Mouse (Mus musculus) liver, embryonic 15.5 days (tissue): Measurements from ENCODE around the gene Cyp17a1. TPM values are rescaled to one million over a fixed set of nuclear protein-coding genes. Genes with fewer than 3 reads are reported as not detected.

Experiments used
- ATAC-seq: fragments of 200-750 bp; cut with Nextera tagmentation; 2 replicates; pipeline ENCODE4 v1.8.0; 2017; ENCODE audit warnings: moderate number of reproducible peaks, mild to moderate bottlenecking, moderate library complexity; ENCODE audit not compliant: insufficient read depth
- H3K27ac ChIP-seq: fragments of 300-500 bp; sonication (generic); replicated peaks from 2 replicates; pipeline ENCODE4 v1.5.1; 2015; ENCODE audit warnings: mild to moderate bottlenecking, inconsistent platforms
- H3K27me3 ChIP-seq: fragments of 300-500 bp; sonication (generic); 2 replicates; pipeline ENCODE4 v1.6.1; 2015; ENCODE audit warnings: mild to moderate bottlenecking, inconsistent platforms
- H3K36me3 ChIP-seq: fragments of 300-500 bp; sonication (generic); replicated peaks from 2 replicates; pipeline ENCODE4 v1.6.1; 2015; ENCODE audit warnings: moderate library complexity, mild to moderate bottlenecking, inconsistent platforms
- H3K4me1 ChIP-seq: fragments of 300-500 bp; sonication (generic); replicated peaks from 2 replicates; pipeline ENCODE4 v1.6.1; 2015; ENCODE audit warnings: inconsistent platforms
- H3K4me2 ChIP-seq: fragments of 300-500 bp; sonication (generic); 2 replicates; pipeline ENCODE4 v1.6.1; 2015; ENCODE audit warnings: moderate library complexity, mild to moderate bottlenecking, inconsistent platforms
- H3K4me3 ChIP-seq: fragments of 300-500 bp; sonication (generic); replicated peaks from 2 replicates; pipeline ENCODE4 v1.5.1; 2015; ENCODE audit warnings: mild to moderate bottlenecking, inconsistent platforms
- H3K9ac ChIP-seq: fragments of 300-500 bp; sonication (generic); 2 replicates; pipeline ENCODE4 v1.6.1; 2015; ENCODE audit warnings: moderate library complexity, mild to moderate bottlenecking, inconsistent platforms
- H3K9me3 ChIP-seq: fragments of 300-500 bp; sonication (generic); replicated peaks from 2 replicates; pipeline ENCODE4 v1.6.1; 2016; ENCODE audit warnings: inconsistent platforms
- WGBS: fragments of 180-500 bp; shearing (Covaris S2); methylation state at CpG from one replicate; pipeline ENCODE4 v1.1.7; 2015; ENCODE audit warnings: mixed read lengths; ENCODE audit not compliant: insufficient replicate concordance; 5-methylcytosine and 5-hydroxymethylcytosine counted together
- polyA plus RNA-seq: library from polyadenylated mRNA; unstranded; fragments of >200 nt; fragmentation: Nextera tagmentation; extraction: Ambion mirVana; gene quantifications from 2 replicates; pipeline ENCODE4 v1.2.1, GENCODE M21; 2015

Cyp17a1 gene
- polyA plus RNA-seq, 1 experiment from 2014 or later: 1.8 TPM

DNA sequence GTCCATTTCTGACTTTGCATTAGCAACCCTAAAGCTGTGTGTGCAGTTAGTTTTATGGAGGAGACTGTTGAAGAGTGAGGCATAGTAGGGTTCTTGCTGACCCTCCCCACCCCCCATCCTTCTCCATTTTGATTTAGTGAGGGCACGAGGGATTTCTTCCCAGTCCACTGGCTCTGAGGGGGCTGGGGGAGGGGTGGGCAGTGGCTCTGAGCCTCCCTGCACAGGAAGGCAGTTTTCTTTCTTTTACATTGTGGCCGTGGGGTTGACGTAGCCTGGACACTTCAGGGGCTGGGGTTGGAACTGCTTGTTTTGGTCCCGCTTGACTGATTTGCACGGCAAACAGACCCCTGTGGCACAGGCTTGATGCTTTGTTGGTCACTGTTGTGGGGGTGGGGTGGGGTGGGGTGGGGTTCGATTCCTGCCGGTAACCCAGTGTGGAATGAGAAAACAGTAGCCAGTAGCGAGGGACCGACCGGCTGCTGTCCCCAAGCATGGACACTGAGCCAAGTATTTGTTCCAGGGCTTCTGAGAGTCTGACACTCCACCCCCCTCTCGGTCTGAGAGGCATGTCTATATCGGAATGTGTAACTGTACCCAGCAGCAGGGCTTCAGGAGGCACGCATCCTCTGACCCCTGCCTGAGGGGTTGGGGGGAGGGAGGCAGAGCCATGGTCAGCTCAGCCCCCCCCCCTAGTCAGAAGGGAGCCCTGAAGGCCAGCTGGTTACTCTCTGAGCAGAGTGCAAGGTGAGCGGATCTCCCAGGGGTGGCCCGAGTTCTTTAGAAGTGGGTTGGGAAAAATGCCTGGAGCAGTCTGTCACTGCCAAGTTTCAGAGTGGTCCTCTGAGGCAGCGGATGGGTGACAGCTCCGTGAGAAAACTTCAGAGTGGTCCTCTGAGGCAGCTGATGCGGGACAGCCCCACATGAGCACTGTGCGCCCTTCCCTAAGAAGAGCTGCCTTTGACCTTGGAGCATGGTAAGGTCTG, 48.9 kb downstream of the Cyp17a1 start:
- no peaks in the 10 kb centered on the region for H3K9me3 ChIP-seq
- peaks cover 62% of the 10 kb centered on the region for H3K4me1 ChIP-seq
- H3K27me3 ChIP-seq: no peaks in the 10 kb centered on the region
- ATAC-seq: no peak
- peaks cover 27% of the 10 kb centered on the region; the same call in 1 of the 2 replicates for H3K36me3 ChIP-seq
- peak overlapping the region; percentile 31 for H3K27ac ChIP-seq
- peak overlapping the region; percentile 39 for H3K4me3 ChIP-seq
- H3K9ac ChIP-seq: no peak overlapping the region
- WGBS: 67% methylated on average over 19 of the region's 19 CpGs
- H3K4me2 ChIP-seq: peak overlapping the region; percentile 47

DNA sequence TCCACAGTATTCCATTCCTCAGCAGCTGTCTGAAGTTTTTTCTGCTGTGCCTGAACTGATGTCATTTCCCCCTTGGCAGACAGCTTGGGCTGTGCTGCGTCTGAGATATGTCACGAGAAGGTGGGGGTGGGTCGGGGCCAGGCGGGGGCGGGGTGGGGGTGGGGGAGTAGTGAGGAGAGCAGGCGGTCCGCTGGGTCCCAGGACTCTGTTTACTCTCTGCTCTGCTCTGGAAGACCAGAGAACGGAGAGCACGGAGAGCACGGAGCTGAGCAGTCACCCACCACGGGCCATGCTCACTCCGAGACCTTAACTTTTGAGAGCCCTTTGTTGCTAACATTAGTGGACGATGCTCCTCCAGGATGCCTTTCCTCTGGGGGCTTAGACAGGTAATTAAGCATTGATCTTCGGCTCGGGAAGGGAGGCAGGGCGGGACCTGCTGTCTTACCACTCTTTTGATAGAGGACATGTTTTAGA, 49.7 kb downstream of the Cyp17a1 start:
- Histone ChIP-seq H3K4me2 (peak overlapping the region; percentile 47), H3K36me3 (peaks cover 30% of the 10 kb centered on the region; the same call in 1 of the 2 replicates), H3K9me3 (no peaks in the 10 kb centered on the region), H3K27ac (peak overlapping the region; percentile 55), H3K27me3 (no peaks in the 10 kb centered on the region), H3K9ac (no peak overlapping the region; the same call in 1 of the 2 replicates), H3K4me3 (peak overlapping the region; percentile 39), H3K4me1 (peaks cover 62% of the 10 kb centered on the region)
- WGBS: 25% methylated on average over 16 of the region's 16 CpGs
- peak; percentile 59 for ATAC-seq

DNA sequence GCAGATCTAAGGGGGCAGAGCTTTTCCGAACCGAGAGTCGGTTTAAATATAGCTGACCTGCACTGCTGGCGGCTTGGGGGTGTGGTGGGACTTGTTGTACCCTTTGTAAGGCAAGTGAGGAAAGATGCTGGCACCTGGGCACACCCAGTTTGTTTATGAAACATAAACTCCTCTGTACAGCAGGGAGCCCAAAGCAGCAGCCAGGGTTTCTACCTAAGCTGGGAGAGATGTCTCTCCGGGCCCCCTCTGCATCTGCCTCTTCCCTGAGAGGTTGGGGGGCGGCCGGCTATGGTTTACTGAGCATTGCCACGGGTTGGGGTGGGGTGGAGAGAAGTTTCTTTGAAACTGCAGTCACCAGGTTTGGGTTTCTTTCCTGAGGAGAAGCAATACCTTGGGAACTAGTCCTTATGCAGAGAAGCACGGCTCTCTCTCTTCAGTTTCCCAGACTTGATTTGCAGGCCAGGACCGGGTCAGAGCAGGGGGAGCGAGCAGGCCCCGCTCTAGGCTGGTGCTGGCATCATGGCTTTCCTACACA, 50.2 kb downstream of the Cyp17a1 start:
- Histone ChIP-seq H3K9ac (no peak overlapping the region; the same call in 1 of the 2 replicates), H3K36me3 (peaks cover 25% of the 10 kb centered on the region; the same call in 1 of the 2 replicates), H3K4me1 (peaks cover 57% of the 10 kb centered on the region), H3K27me3 (no peaks in the 10 kb centered on the region), H3K4me2 (peak overlapping the region; percentile 47), H3K27ac (peak overlapping the region; percentile 55), H3K9me3 (no peaks in the 10 kb centered on the region), H3K4me3 (no peak overlapping the region)
- WGBS: 45% methylated on average over 12 of the region's 12 CpGs
- ATAC-seq: no peak

DNA sequence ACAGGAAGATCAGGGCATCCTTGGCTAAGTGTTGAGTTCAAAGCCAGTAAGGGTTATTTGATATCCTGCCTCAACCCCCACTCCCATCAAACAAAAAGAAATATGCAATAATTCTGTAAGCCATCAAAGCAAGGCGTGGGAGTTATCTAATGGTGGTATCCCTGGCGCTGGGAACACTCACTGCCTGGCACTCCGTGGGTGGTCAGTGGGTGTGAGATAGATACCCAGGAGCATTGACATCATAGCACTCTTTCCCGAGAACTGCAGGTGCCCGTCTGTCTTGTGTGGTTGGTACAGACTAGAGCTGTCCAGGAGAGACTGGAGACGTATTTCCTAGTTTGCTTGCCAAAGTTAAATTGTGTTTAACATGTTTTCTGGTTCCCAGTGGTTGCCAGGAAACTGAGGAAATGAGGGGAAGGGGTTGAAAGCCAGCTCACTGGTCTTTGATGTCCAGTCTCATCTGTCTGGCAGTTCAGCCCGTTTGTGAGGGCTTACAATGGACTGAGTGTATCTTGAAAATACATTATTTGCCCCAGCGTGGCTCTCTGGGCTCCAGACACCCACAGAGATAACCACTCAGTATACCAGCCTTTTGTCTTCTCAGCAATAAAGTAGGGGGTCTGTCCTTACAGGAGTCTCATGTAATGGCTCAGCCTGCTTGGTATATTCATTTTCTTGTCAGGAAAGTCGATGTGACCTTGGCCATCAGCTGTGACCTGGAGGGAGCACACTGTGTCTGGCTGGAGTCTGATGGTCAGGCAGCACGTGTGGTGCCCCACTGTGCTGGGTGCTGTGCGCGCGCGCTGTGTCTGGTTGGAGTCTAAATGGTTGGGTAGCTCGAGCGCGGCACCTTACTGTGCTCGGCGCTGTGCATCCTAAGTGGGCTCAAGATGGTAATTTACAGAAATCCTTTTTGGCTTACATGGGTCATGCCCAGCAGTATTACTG, 51.5 kb downstream of the Cyp17a1 start:
- no peak for ATAC-seq
- Histone ChIP-seq H3K4me2 (no peak overlapping the region), H3K4me1 (peaks cover 51% of the 10 kb centered on the region), H3K4me3 (no peak overlapping the region), H3K27me3 (no peaks in the 10 kb centered on the region), H3K9me3 (no peaks in the 10 kb centered on the region), H3K27ac (no peak overlapping the region), H3K9ac (no peak overlapping the region), H3K36me3 (peaks cover 25% of the 10 kb centered on the region; the same call in 1 of the 2 replicates)
- WGBS: 74% methylated on average over 19 of the region's 19 CpGs

DNA sequence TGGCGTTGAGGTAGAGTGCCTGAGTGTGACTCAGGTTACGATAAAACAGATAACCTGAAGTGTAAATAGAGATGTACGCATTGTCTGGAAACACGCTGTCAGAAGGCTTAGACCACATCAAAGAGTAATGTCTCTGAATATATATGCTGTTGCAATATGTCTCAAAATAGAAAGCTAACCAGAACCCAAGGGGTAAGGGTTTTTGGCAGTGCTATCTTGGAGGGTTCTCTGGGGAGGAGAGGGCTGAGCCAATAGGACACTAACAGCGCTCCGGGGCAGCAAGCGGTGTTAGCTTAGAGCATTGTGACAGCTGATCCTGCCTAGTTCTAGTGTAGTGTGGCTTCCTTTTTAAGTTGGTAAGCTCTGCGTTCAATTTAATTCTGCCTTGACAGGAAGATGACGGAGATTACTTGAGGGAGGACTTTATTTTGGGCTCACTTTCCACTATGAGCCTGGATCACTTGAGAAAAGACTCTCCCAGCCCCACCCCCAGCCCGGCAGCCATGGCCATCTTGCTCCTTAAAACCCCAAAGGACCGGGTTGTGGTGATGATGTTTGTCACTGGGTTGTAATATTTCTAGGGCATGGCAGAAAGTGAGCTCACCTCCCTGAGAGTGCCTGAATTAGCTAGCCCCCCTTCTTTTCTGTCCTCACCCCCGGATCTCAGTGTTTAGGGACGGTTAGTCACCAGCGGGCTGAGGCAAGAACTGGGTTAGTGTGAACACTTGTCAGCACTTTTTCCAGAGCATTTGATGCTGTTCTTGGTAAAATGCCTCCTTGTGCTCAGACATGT, 52.8 kb downstream of the Cyp17a1 start:
- ATAC-seq: no peak
- H3K27me3 ChIP-seq: no peaks in the 10 kb centered on the region
- H3K4me1 ChIP-seq: peaks cover 57% of the 10 kb centered on the region
- H3K4me3 ChIP-seq: no peak overlapping the region
- 75% methylated on average over 14 of the region's 14 CpGs for WGBS
- no peak overlapping the region for H3K4me2 ChIP-seq
- H3K9ac ChIP-seq: no peak overlapping the region
- peaks cover 24% of the 10 kb centered on the region; the same call in 1 of the 2 replicates for H3K36me3 ChIP-seq
- no peak overlapping the region for H3K27ac ChIP-seq
- H3K9me3 ChIP-seq: no peaks in the 10 kb centered on the region

DNA sequence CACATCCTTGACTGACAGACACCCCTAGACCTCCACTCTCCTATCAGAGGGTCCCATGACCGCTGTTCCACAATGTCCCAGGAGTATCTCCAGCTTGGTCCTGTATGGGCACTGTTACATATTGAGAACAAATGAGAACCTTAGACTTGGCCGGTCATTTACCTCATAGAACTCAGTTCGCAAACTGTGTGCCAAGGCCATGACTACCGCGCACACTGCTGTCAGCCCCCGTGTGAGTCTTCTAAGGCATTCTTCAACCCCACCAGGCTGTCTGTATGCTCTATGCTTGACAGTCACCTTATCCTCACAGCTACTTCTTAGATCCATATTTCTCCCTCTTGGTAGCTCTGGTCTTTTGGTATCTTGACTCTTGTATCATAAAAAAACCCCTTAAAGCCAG, 53.5 kb downstream of the Cyp17a1 start:
- H3K27me3 ChIP-seq: no peaks in the 10 kb centered on the region
- no peak overlapping the region for H3K27ac ChIP-seq
- no peaks in the 10 kb centered on the region for H3K9me3 ChIP-seq
- H3K4me1 ChIP-seq: peaks cover 59% of the 10 kb centered on the region
- H3K36me3 ChIP-seq: peaks cover 19% of the 10 kb centered on the region; the same call in 1 of the 2 replicates
- no peak overlapping the region for H3K4me2 ChIP-seq
- H3K9ac ChIP-seq: no peak overlapping the region
- no peak for ATAC-seq
- WGBS: 90% methylated on average over 6 of the region's 6 CpGs
- no peak overlapping the region for H3K4me3 ChIP-seq

DNA sequence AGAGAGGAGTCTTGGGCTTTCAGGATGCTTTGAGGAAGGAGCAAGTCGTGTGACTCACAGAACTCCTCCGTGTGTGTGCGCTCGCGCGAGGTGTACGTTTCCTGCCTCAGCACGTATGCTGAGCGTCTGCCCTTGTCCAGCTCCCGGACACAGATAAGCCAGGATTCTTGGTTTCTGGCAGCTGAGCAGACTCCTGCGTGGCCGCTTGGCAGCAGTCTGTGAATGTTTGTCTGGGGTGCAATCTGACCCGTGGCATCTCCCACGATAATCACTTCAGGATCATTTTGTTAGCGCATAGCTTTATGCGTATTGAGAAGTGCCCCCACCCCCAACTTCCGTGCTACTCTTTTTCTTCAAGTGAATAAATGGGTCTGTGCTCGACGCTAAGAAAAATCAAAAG, 54.0 kb downstream of the Cyp17a1 start:
- ATAC-seq: no peak
- H3K9me3 ChIP-seq: no peaks in the 10 kb centered on the region
- H3K27ac ChIP-seq: no peak overlapping the region
- no peaks in the 10 kb centered on the region for H3K27me3 ChIP-seq
- H3K4me3 ChIP-seq: no peak overlapping the region
- no peak overlapping the region for H3K4me2 ChIP-seq
- H3K36me3 ChIP-seq: peaks cover 15% of the 10 kb centered on the region; the same call in 1 of the 2 replicates
- no peak overlapping the region for H3K9ac ChIP-seq
- peaks cover 59% of the 10 kb centered on the region for H3K4me1 ChIP-seq
- WGBS: 66% methylated on average over 19 of the region's 19 CpGs

DNA sequence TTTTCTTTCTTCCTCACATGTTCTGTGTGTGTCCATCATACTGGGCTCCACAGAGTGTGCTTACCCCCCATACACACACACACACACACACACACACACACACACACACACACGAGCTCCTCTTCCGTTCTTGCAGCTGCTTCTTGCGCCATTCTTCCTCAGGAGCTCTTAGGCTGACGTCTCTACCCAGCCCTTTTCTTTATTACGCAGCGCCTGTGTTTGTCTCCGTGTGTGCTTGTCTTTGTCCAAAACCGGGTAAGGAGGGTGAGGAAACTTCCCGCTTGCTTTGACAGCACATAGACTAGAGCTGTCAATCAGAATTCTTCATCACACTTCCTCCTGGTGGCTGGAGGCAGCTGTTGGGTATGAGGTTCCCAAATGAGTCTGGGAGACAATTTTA, 54.6 kb downstream of the Cyp17a1 start:
- Histone ChIP-seq H3K4me2 (no peak overlapping the region), H3K27ac (no peak overlapping the region), H3K9ac (no peak overlapping the region), H3K4me1 (peaks cover 63% of the 10 kb centered on the region), H3K4me3 (no peak overlapping the region), H3K9me3 (no peaks in the 10 kb centered on the region), H3K36me3 (peaks cover 18% of the 10 kb centered on the region), H3K27me3 (no peaks in the 10 kb centered on the region)
- ATAC-seq: 0 out of 2 replicates have a peak, but pooled peaks have one; percentile 11
- WGBS: 44% methylated on average over 9 of the region's 9 CpGs

DNA sequence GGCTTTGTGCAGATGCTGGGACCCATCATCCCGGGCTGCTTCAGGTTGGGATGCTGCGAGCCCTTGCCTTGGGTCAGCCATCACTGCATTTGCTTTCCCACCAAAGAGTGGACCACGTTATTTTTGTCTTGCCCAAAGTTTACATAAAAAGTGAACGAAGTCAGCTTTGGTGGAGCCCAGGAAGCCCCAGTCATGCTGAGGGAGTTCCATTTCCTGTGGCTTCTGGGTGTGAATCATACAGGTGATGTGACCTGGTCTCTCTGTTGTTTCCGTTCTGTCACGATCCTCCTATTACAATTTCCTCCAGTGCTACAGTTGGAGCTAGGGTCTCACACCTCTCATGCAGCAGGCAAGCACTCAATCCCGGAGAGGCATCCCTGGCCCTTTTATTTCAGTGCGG, 55.6 kb downstream of the Cyp17a1 start:
- Histone ChIP-seq H3K36me3 (peaks cover 20% of the 10 kb centered on the region), H3K4me1 (peaks cover 63% of the 10 kb centered on the region)
- ATAC-seq: no peak

More for the DNA sequence above, 55.6 kb downstream of the Cyp17a1 start:
- H3K4me2 ChIP-seq: no peak overlapping the region
- H3K4me3 ChIP-seq: no peak overlapping the region
- no peak overlapping the region for H3K27ac ChIP-seq
- H3K9me3 ChIP-seq: no peaks in the 10 kb centered on the region
- no peaks in the 10 kb centered on the region for H3K27me3 ChIP-seq
- no peak overlapping the region for H3K9ac ChIP-seq
- WGBS: 79% methylated on average over 8 of the region's 8 CpGs
